Mouse (Mus musculus) right cerebral cortex, postnatal 36 days (tissue): ENCODE measurements around the gene Pde11a.

Experiments used
- DNase-seq, 2 experiments: peaks; one replicate each; pipeline ENCODE4 v3.0.0; 2022; ENCODE audit warnings: low spot score in 2 of 2, mixed read lengths in 1 of 2

The Pde11a gene

DNA sequence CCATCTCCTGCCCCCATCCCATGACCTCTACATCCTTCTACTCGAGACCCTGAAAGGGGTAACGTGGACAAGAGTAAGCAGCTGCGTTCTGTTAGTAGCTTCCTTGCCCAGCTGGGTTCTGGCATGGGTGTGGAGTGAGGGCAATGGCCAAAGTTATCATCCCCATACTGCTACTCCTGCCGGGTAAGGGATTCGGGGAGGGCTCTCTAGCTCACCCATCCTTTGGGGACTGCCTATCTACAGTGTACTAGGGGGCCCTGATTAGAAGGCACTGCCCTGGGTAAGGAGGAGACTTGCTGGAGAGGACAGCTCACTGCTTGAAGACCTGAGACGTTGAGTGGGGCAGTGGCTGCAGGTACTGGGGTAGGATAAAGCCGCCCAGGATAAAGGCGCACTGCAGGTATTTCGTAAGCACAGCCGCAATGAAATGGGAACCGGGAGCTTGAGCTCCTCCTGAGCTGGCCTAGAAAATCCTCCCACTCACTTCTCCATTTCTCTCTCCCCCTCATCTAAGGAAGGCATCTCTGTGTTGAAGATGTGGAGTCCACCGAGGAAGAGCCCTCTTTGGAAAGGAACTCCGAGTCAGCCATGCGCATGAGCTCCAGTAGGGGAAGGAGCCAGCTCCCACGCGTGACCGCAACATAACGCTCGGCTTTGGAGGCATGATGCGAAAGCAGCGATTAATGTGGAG, 15.2 kb downstream of the Pde11a start:
- peak in 1 of 2 experiments; percentile 19 for DNase-seq

DNA sequence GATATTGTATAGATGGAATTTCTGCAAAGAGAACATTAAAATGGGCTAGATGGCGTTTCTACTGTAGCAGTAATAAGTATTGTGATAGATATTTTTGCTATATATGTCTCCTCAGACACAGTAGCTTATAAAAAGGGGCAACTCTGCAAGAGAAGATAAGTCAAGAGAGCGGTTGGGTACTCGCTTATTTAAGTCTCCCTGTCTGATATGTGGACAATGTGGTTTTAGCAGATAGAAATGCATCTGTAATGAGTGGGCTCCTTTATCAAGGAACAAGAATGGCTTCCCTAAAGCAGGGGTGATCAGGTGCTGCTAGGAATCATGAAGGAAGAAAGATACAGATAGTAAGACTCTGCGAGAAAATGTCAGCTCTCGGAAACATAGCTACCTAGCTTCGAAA, 18.2 kb downstream of the Pde11a start:
- no peak for DNase-seq

DNA sequence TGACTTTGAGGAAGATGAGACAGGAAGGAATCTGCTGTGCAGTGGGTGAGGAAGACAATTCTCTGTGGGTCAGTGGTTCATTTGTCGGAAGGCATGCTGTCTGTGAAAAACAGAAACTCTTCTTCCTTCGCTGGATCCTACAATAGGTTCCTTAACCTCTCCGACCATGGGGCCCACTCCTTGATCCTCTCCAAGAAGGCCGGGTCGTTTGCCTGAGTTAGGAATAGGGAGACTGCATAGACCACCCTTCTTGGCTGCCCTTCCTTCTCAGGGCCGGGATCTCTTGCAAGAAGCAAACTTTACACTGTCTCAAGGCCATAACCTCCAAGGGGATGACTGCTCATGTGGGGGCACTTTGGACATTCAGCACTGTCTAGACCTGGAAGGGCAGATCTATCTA, 19.3 kb downstream of the Pde11a start:
- no peak for DNase-seq

DNA sequence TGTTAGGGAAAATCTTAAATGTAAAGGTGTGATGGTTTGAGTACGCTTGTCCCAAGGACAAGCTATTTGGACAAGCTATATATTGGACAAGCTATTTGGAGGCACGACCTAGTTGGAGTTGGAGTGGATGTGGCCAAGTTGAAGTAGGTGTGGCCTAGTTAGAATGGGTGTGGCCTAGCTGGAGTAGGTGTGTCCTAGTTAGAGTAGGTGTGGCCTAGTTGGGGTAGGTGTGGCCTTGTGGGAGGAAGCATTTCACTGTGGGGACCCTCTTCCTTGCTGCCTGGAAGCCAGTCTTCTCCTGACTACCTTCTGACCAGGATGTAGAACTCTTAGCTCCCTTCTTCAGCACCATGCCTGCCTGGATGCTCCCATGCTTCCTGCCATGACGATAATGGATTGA, 50.9 kb downstream of the Pde11a start:
- no peak for DNase-seq

DNA sequence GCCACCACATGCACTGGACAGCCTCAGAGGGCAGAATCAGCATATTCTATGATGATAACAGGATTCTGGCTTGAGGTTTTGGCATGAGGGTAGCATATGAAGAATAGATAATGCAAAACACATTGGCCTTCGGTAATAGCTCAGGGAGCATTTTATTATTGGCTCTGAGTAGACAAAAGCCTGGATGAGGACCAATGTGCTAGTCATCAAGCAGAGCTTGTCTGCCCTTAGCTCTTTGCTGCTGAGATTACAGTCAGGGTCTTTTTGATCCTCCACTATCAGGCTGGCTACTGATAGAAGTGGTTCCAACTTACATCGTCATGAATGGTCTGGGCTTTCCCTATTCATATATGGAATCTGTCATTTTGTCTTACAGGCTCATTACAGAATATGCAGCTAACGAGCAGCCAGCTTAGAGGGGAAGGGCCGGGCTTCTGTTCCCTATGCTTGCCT, 52.3 kb downstream of the Pde11a start:
- DNase-seq: no peak

DNA sequence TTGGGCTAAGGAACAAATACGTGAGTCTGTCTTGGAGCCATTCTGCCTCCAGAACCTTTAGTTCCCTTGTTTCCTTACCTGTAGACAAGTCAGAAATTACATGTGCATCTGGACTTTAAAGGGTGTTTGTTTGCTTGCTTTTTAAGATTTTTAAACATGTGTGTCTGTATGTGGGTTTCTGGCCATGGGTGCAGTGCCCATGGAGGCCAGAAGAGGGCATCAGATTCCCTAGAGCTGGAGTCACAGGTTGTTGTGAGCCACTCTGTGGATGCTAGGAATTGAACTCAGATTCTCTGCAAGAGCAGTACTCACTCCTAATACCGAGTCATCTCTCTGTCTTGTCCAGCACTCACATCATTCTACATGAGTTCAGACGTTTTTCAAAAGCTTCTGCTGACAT, 53.4 kb downstream of the Pde11a start:
- no peak for DNase-seq

DNA sequence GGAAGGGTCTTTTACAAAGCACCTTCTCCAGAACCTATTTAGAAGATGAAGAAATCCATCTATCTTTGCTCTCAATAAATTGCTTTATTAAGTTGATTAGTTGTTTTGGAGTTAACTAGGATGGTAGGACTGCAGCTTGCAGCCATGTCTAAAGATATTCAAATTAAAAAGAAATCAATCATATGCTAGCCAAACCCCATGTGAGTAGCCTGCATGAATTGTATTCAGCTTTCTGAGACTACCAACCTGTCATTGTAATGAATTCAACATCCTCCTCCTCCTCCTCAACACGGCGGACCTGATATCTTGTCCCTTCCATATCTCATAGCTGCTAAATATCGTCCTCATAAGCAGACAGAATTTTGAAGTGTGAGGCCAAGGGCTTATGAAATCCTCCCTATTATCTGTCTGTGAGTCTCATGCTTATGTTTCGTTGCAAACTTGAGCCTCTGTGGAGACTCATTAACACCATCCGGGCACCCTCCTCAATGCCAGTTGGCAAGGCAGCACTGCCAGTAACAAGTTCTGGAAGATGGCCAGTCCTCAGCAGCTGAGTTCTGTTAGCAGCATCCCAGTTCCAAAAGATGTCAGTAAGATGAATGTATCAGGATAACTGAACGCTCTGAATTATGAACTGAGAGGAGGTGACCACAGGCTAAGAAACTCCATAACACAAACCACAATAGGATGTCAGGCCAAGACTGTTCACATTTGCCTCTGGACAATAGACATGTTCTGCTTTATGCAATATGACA, 55.0 kb downstream of the Pde11a start:
- peak; percentile 59 to 69 for DNase-seq

DNA sequence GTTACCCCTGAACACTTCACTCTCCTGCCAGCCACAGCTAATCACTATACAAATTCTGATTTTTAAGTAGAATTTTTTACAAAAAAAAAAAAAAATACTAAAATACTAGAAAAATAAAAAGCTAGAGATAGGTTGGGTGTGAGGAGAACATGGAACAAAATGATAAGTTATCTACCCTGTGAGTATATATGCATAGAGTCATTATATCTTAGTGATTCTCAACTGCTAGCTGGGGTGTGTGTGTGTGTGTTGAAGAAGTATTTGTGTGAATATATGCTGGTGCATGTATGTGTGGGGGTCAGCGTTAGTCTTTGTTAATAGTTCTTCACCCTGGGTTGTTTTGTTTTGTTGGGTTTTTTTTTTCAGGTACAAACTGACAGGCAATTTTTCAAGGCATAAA, 69.1 kb downstream of the Pde11a start:
- DNase-seq: no peak

DNA sequence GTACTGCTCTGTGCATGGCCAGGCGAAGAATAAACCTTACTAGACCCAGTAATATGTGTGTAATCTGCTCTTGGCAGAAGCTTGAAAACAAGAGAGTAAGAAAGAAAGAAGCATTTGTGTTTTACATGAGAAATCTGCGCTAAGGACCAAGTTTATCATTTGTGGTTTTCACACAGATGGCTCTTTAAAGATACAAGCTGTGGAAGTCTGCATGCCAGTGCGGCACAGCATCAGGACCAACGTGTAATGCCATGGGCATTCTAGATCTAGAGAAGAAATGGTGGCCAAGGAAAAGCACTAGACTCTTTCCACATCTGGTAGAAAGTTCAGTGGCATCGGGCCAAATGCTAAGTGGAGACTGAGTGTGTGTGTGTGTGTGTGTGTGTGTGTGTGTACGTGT, 71.2 kb downstream of the Pde11a start:
- DNase-seq: no peak

DNA sequence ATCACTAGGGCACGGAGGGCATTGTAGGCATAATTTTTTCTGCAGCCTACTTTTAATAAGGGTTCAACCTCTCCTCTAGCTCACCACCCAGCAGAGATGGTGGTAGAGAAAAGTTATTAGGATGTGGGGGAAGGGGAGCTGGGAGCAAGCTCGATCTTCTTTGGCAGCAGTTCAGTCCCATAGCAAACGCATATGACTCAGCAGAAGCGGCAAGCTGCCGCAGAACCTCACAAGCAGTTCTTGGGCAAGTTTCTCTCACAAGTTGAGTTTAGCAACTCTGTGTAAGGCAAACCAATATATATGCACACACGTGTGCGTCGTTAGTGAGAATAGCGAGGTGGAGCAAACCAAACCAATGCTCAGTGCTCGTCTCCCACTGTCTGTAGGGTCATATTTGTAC, 72.0 kb downstream of the Pde11a start:
- peak; percentile 8 to 9 for DNase-seq

DNA sequence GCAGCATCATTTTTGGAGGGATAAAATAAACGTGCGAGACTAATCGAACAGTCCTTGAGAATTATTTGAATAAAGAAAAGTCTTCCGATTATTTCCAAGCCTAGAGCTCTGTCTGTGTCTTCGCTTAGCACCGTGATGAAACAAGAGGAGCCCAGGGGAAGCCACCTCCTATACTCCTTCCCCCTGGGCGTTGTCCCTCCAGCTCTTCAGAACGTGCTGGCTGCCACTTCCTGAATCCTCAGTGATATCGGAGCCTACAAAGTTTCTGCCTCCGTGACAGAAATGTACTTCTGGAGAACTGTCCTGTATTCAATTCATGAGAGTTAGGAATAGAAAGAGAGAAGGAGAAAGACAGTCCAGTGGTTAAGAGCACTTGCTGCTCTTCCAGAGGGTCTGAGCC, 74.3 kb downstream of the Pde11a start:
- no peak for DNase-seq

DNA sequence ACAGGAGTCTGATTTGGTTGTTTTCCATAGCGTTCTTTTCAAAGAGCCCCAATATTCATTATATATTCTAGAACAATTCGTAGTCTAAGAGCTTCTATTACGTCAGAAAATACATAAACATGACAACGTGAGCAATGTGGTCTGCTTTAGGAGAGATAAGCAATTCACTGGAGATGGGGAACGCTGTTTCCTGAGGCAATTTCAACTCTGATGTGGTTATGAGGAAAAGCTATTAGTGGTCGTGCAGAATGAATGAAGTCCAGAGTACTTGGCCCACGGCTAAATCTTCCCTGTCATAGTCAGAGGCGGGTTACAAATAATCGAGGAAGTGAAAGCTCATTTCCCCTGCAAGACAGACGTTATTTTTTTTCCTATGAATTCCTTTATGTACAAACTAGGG, 75.9 kb downstream of the Pde11a start:
- no peak for DNase-seq

DNA sequence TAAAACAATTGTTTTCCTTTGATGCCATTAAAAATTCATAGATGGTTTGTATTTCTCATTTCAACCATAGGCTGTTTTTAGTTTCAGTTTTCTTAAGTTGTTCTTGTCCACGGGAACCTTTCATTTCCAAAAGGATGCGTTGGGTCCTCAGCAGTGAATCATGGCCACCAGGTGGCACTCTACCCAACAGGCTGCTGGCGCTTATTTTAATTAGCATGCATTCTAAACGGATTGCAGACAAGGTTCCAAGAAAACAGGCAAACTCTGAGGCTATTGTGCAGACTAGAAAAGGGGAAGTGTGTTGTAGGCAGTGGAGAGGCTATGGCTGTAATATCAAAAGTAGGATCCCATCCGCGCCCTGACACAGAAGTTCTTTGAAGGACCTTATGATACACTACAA, 83.7 kb downstream of the Pde11a start:
- peak; percentile 42 to 54 for DNase-seq

DNA sequence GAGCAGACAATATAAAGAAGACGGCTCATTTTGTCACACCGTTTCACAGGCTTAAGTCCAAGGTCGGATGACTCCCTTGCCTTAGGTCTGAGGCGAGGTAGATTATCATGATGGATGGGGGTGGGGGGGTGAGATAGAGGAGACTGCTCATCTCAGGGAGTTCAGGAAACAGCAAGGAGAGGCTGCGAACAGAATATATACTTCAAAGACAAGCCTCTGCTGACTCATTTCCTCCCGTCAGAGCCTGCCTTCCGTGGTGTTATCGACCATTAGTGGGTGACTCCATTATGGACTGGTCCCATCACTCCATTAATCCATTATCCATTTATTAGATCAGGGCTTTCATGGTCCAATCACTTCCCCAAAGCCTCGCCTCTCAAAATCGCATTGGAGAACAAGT, 87.2 kb downstream of the Pde11a start:
- no peak for DNase-seq

DNA sequence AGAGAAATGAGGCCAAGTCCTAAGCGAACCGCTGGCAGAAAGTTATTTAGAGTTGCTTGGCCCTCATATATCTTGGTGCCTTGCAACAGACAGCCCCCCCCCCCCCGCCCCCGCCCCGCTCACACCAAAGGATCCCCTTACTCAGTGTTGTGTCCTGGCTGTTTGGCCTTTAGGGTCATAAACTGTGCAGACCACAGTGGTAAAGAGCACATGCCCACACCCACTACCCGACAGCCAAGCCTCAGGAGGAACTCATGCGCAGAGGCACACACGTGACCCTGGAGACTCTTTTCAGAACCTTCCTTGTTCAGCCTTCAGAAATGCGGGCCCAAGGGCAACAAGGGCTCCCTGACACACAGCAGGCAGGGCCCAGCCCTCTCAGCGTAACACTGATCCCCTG, 90.3 kb downstream of the Pde11a start:
- no peak for DNase-seq

DNA sequence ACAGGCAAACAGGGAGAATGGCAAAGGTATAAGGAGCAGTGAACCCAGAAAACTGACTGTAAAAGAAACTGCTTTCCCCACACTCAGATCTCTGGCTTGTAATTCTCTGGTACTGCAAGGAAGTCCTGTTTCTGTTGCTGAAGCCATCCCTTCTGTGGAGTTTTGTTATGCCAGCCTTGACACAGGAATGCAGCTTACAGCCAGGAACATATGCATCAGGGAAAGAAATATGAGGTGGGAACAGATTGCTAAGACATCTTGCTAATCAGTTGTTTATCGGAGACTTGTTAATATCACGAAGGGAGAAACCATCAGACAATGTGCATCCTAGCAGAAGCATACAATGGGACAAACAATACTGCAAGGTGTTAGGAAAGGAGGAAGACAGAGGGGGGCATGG, 99.4 kb downstream of the Pde11a start:
- DNase-seq: no peak

DNA sequence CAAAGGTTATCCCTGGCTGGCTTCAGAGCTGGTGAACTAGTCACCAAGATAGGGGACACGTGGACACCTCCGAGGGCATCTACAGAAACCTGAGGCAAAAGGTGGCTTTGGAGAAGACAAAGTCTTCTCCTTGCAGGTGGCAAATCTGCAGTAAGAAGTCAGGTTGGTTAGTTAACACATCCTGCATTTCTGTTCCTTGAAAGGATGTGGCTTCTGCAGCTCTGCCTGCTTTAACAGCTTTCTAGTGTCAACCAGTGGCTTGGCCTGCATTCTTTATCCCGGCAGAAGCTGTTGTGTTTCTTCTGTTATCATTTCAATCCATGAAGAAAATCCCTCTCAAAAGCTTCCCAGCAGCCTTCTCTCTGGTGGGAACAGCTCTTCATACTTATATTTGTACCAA, 100.1 kb downstream of the Pde11a start:
- DNase-seq: no peak

DNA sequence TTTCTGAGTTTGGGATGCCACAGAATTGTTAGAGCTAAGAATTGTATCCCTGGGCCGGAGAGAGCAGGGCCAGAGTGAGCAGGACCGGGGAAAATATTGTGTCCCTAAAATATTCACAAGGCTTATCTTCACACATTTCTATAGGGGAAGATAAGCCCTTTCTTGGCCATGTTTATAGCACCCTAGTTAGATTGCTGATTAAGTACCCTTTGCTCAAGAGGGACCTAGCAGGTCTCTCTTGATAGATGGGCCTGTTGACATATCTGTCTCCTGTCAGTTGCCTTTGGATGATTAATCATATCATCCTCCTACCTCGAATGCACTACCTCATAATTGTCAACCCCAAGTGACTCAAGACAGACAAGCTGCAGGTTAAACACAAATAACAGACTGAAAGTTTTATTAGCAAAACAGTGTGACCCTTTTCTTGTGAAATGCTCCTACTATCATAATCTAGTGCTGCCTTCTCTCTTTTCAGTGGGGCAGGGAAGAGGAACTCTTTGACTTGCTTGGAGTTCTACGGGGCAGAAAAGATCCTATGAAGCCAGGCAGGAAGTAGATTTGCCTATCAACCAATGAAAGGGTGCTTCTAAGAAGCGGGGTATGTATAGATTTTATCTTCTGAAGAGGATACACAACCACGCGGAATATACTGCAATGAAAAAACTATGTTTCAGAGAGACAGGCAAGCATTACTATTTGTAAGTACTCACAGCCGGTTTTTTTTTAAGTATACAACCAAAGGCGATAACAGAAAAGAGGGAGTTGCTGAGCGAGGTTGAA, 100.7 kb downstream of the Pde11a start:
- DNase-seq: no peak

DNA sequence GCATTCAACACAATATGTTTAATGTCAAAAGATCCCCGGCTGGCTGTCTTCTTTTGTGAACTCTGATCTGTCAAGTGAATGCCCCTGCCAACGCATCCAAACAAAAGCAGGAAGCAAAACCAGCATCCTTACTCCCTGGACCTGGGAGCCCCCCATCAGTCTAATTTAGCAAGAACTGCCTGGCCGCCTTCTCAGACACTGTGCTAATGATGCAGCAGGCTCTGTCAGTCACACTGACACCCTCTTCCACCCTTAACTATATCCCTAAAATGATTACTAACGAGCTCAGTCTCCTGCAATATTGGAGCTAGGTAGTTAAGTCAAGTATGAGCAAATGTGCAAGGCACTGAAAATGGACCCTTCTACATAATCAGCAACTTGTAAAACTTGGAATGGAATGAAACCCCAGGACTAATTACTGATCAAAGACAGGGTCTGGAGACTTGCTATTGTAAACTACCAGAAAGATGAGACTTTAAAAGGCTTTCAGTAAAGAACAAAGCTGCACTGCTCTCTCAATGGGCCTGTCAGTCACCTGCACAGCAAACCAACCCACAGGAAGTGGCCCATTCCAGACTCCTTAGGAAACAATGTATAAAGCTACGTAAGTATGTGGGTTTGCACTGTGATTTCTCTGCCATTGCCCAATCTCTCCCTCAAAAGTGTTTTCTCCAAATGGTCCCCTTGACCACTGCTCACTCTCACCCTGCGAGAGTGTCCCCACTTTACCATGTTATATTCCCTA, 118.0 kb downstream of the Pde11a start:
- no peak for DNase-seq

DNA sequence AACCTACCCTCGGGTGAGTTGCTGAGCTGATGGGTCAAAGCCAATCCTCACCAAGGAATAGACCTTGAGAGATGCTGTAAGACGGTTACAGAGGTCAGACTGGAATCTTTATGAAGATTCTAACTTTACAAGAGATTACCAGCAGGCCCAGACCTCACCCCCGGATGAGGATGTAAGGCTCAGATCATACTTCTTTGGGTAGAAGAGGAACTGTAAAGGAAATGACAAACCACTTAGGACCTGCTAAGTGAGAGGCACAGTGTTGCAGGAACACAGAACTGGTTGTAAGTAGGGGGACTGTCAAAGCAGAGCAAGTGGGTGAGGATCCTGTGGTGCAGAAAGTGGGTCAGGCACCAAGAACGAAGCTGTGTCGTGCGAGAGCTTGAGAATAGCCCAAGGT, 119.0 kb downstream of the Pde11a start:
- no peak for DNase-seq

DNA sequence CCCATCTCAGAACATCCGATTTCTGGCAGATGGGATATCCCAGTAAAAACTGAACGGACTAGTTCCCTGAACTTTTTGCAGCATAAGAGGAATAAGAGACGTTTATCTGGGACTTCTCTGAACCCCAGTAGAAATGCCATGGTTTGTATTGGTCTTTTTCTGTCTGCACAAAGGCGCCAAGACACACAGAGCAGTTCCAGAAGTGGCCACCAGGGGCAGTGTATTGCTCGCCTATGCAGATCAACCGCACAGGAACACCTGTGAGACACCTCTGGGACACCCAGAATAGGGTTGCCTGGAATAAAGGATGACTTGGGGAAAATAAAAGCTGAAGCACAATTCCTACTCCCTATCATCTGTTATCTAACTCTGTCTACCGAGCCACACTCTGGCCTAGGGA, 122.4 kb downstream of the Pde11a start:
- DNase-seq: no peak

DNA sequence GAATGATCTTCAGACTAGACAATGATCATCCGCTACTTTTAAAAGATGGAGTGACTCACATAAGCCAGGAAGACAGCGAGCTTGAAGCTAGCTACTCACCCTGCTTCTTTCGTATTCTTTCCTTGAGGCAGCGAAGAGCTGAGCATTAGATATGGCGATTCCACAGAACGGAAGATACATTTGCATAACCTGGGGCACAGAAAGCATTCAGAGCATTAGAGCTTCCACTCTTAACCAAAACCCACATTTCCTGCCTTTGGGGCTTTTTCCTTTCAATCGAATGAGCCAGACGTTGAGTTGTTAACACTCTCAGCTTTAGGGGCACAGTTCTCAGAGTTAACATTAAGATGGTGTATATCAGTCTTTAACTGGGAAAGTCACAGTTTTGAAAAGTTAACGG, 123.4 kb downstream of the Pde11a start:
- DNase-seq: no peak
